Comparison of ENCODE assay signal across 17 mouse cellular contexts in genomic region chr13:35665456-35665855, GRCm38 (mm10). TPM values are rescaled to one million over a fixed set of nuclear protein-coding genes. Genes with fewer than 3 reads are reported as not detected.
DNase-seq lines count a peak whose midpoint lies in the region; ATAC-seq and TF ChIP-seq lines count a peak whose summit lies in the region.
"Had no signal": no experiment of that assay in that cellular context is flagged by ENCODE, and none has a peak within 500 bp of the region (broad histone marks: within the 10 kb centered on the region; RNA-seq: fewer than 3 reads in every experiment).

No protein-coding gene starts in this region.

- ATAC-seq in intestine, embryonic 16.5 days: peak; percentile 69
- ATAC-seq in intestine, embryonic 15.5 days: no peak
- peak; percentile 94 for ATAC-seq in megakaryocyte progenitor cell, adult 5-6 weeks (replicated peaks; ENCODE audit: poor library complexity)
- no peak for ATAC-seq in kidney, embryonic 15.5 days (replicated peaks; ENCODE audit: low FRiP score)
- no peak for ATAC-seq in neural tube, embryonic 15.5 days (ENCODE audit: low FRiP score)
- ATAC-seq: forebrain, embryonic 15.5 days had no signal

- no peak for TF ChIP-seq POLR2A in testis, adult 2 months (IDR thresholded peaks at IDR 0.05; ENCODE audit: control insufficient read depth, low read depth, low read length)

- no peak overlapping the region for H3K4me3 ChIP-seq in intestine, embryonic 16.5 days (ENCODE audit: low read length)
- no peak overlapping the region for H3K4me3 ChIP-seq in intestine, embryonic 15.5 days (replicated peaks)
- peak overlapping the region; percentile 30; the same call in 1 of the 2 replicates for H3K4me3 ChIP-seq in testis, adult 2 months (ENCODE audit: control insufficient read depth, low read depth, low read length)
- no peak overlapping the region for H3K4me3 ChIP-seq in kidney, embryonic 15.5 days (replicated peaks)
- H3K4me3 ChIP-seq in neural tube, embryonic 15.5 days (replicated peaks): no peak overlapping the region
- H3K4me3 ChIP-seq: erythroblast, embryonic 14.5 days; forebrain, embryonic 15.5 days; gastrocnemius, adult 2 months; heart, adult 2 months; hindbrain, embryonic 15.5 days had no signal

- 74% methylated on average over 3 of the region's 3 CpGs for WGBS in intestine, embryonic 16.5 days
- WGBS in intestine, embryonic 15.5 days: 75% methylated on average over 3 of the region's 3 CpGs
- WGBS in kidney, embryonic 15.5 days: 84% methylated on average over 3 of the region's 3 CpGs
- WGBS in neural tube, embryonic 15.5 days: 94% methylated on average over 3 of the region's 3 CpGs

- no peak overlapping the region for H3K4me2 ChIP-seq in intestine, embryonic 16.5 days (ENCODE audit: low read depth, low read length)
- H3K4me2 ChIP-seq in intestine, embryonic 15.5 days (replicated peaks): no peak overlapping the region
- H3K4me2 ChIP-seq in kidney, embryonic 15.5 days: no peak overlapping the region
- no peak overlapping the region for H3K4me2 ChIP-seq in neural tube, embryonic 15.5 days
- H3K4me2 ChIP-seq: forebrain, embryonic 15.5 days; hindbrain, embryonic 15.5 days had no signal

- H3K4me1 ChIP-seq in intestine, embryonic 16.5 days (ENCODE audit: control insufficient read depth, insufficient read depth, low read length): no peaks in the 10 kb centered on the region
- H3K4me1 ChIP-seq in intestine, embryonic 15.5 days (replicated peaks): no peaks in the 10 kb centered on the region
- H3K4me1 ChIP-seq in testis, adult 2 months (ENCODE audit: control insufficient read depth, insufficient read depth, low read length): no peaks in the 10 kb centered on the region
- H3K4me1 ChIP-seq in kidney, embryonic 15.5 days: no peaks in the 10 kb centered on the region
- no peaks in the 10 kb centered on the region for H3K4me1 ChIP-seq in neural tube, embryonic 15.5 days
- H3K4me1 ChIP-seq: forebrain, embryonic 15.5 days; hindbrain, embryonic 15.5 days had no signal

- no peak for DNase-seq in testis, postnatal 10 days (ENCODE audit: low spot score)
- no peak for DNase-seq in kidney, adult 8-10 months
- DNase-seq: adrenal gland, postnatal 10 days; cerebellum, adult 9-10 months; gastrocnemius, adult 2 months; heart, adult 2 months; kidney, adult 9 months; right cerebral cortex, postnatal 14 days had no signal

- TF ChIP-seq CTCF in testis, adult 2 months (IDR thresholded peaks at IDR 0.05; ENCODE audit: control insufficient read depth, insufficient read depth, insufficient replicate concordance, low read depth, low read length): no peak

- H3K27me3 ChIP-seq in intestine, embryonic 16.5 days (replicated peaks; ENCODE audit: control insufficient read depth, insufficient read depth, low read length): no peaks in the 10 kb centered on the region
- H3K27me3 ChIP-seq in intestine, embryonic 15.5 days (replicated peaks): no peaks in the 10 kb centered on the region
- no peaks in the 10 kb centered on the region for H3K27me3 ChIP-seq in testis, adult 2 months (ENCODE audit: control insufficient read depth, insufficient read depth, low read length)
- no peaks in the 10 kb centered on the region for H3K27me3 ChIP-seq in kidney, embryonic 15.5 days
- H3K27me3 ChIP-seq in neural tube, embryonic 15.5 days (replicated peaks): no peaks in the 10 kb centered on the region
- H3K27me3 ChIP-seq: forebrain, embryonic 15.5 days; hindbrain, embryonic 15.5 days had no signal

- H3K36me3 ChIP-seq in intestine, embryonic 16.5 days (ENCODE audit: control insufficient read depth, insufficient read depth, low read length): no peaks in the 10 kb centered on the region
- H3K36me3 ChIP-seq in intestine, embryonic 15.5 days: no peaks in the 10 kb centered on the region
- no peaks in the 10 kb centered on the region for H3K36me3 ChIP-seq in testis, adult 2 months (ENCODE audit: control insufficient read depth, insufficient read depth, low read length)
- no peaks in the 10 kb centered on the region for H3K36me3 ChIP-seq in kidney, embryonic 15.5 days
- H3K36me3 ChIP-seq in neural tube, embryonic 15.5 days: no peaks in the 10 kb centered on the region
- H3K36me3 ChIP-seq: forebrain, embryonic 15.5 days; hindbrain, embryonic 15.5 days had no signal

- H3K27ac ChIP-seq in intestine, embryonic 16.5 days (ENCODE audit: low read length): no peak overlapping the region
- no peak overlapping the region for H3K27ac ChIP-seq in intestine, embryonic 15.5 days
- peak overlapping the region; percentile 54; the same call in 1 of the 2 replicates for H3K27ac ChIP-seq in testis, adult 2 months (ENCODE audit: control insufficient read depth, insufficient read depth, low read depth, low read length)
- no peak overlapping the region for H3K27ac ChIP-seq in kidney, embryonic 15.5 days
- H3K27ac ChIP-seq in neural tube, embryonic 15.5 days (replicated peaks): no peak overlapping the region
- H3K27ac ChIP-seq: forebrain, embryonic 15.5 days; gastrocnemius, adult 2 months; heart, adult 2 months; hindbrain, embryonic 15.5 days had no signal

- no peaks in the 10 kb centered on the region for H3K9me3 ChIP-seq in intestine, embryonic 16.5 days (ENCODE audit: control insufficient read depth, low read length)
- no peaks in the 10 kb centered on the region for H3K9me3 ChIP-seq in intestine, embryonic 15.5 days
- H3K9me3 ChIP-seq in kidney, embryonic 15.5 days (replicated peaks): no peaks in the 10 kb centered on the region
- no peaks in the 10 kb centered on the region for H3K9me3 ChIP-seq in neural tube, embryonic 15.5 days (replicated peaks)
- H3K9me3 ChIP-seq: forebrain, embryonic 15.5 days; hindbrain, embryonic 15.5 days had no signal

- H3K9ac ChIP-seq in intestine, embryonic 16.5 days (ENCODE audit: low read depth, low read length): no peak overlapping the region
- H3K9ac ChIP-seq in intestine, embryonic 15.5 days: no peak overlapping the region
- no peak overlapping the region for H3K9ac ChIP-seq in kidney, embryonic 15.5 days
- no peak overlapping the region for H3K9ac ChIP-seq in neural tube, embryonic 15.5 days (replicated peaks)
- H3K9ac ChIP-seq: forebrain, embryonic 15.5 days; hindbrain, embryonic 15.5 days had no signal

RNA-seq across cellular contexts. Expression of gene Cdyl, which starts 5.8 kb away (rescaled TPM):
- polyA plus RNA-seq in intestine, embryonic 16.5 days (2015; fragmentation: Nextera tagmentation; extraction: Ambion mirVana): 3.4 and 3.5 TPM in 2 replicates
- 8.9 and 10.3 TPM in 2 replicates for polyA plus RNA-seq in intestine, embryonic 15.5 days (2015; fragmentation: Nextera tagmentation; extraction: Ambion mirVana)
- polyA plus RNA-seq in testis, adult 2 months (2012; rRNA removed): 112 and 113 TPM in 2 replicates
- 13.5 and 13.9 TPM in 2 replicates for total RNA-seq in megakaryocyte progenitor cell, adult 5-6 weeks (2015)
- total RNA-seq in megakaryocyte progenitor cell, adult 5-6 weeks (2017): 12.3 and 13.5 TPM in 2 replicates
- polyA plus RNA-seq in kidney, embryonic 15.5 days (2015; fragmentation: Nextera tagmentation; extraction: Ambion mirVana): 13.0 and 13.1 TPM in 2 replicates
- polyA plus RNA-seq in neural tube, embryonic 15.5 days (2015; fragmentation: Nextera tagmentation; extraction: Ambion mirVana): 5.3 and 5.6 TPM in 2 replicates

Comparison
In these comparisons a context has a peak if more than half of its experiments do, and no peak if none do; other contexts are left out.
1. ATAC-seq: peak in intestine, embryonic 16.5 days (single experiment) and megakaryocyte progenitor cell, adult 5-6 weeks (single experiment); none in intestine, embryonic 15.5 days (single experiment), kidney, embryonic 15.5 days (single experiment) and neural tube, embryonic 15.5 days (single experiment).